Mouse (Mus musculus) thymus, postnatal 10 days (tissue): ENCODE measurements around the gene Ctdspl.

Experiments used
- DNase-seq, 2 experiments: peaks; one replicate each; pipeline ENCODE4 v3.0.0; 2021; ENCODE audit warnings: low spot score in 2 of 2

Gene Ctdspl

DNA sequence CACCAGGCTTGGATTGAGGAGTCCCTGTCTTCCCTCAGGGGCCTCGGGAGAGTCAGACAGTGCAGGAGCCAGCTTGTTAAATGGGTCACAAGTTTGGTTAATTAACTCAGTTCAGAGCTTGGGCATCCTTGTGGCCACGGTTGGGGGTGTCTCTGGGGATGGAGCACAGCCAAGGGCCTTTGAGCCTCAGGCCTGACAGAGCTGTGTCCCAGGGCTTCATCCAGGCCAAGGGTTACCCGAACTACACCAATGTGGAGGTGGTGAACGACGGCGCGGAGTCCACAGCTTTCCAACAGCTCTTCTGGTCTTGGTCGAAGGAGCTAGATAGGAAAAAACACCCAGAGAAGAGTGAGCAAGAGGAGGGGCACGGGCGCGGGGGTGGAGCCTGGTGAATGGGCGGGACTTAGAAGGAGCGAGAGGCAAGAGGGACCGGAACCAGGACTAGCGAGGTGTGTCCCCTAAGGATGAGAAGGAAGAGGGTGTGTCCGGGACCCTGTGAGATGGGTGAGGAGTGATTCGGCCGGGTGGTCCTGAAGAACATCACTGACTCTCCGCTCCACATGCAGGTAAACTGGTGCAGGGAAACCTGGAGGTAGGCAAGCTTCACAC is 136.9 kb downstream of the Ctdspl start:
- no peak for DNase-seq

DNA sequence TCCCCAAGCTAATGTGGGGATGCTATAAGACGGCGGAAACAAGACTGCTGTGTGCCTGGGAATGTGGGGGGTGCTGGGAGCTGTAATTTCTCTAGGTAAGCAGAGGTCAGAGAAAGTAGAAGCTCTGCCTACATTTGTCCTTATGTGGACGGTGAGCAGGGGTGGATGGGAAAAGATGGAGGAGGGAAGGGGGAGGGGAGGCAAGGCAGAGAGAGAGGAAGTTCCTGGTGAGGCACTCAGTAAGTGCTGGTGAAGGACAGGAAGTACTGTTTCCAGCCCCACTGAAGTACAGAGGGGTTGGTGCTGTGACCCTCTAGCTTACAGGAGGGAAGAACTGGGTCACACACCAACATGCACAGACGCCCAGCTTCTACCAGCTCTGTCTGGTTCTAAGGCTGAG is 138.0 kb downstream of the Ctdspl start:
- no peak for DNase-seq

DNA sequence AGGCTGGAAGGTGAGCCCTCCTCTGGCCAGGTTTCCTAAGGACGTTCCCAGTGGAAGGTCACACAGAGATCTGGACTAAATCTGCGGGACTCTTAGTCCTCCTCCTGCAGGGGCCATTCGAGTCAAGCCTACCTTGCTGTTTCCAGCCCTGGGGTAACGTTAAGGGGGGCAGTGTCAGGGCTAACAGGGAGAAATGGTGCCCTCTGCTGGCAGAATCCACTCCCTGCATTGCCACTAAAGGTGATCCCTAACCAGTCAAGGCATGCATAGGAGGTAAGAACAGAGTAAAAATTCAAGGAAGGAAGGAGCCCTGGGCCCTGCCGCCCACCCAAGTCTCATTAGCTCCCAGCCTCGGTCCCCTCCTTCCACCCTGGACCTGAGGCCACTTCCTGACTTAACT is 141.3 kb downstream of the Ctdspl start:
- DNase-seq: peak; percentile 60 to 82

DNA sequence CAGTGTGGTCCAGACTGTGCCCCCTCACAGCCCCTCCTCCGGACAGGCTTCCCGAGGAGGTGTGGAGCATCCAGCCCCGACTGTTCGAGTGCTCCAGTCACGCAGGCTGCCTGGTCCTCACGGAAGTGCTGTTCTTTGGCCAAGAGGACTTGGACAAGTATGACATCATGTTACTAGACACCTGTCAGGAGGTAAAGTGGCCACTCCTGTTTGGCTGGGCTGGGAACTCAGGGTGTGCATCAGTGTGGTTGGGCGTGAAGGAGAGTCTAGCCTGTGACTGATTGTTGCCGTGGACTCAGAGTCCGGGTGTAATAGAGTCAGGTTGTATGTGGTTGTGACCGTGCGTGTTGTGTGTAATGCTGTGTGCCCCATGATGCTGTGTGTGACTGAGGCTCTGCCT is 142.0 kb downstream of the Ctdspl start:
- DNase-seq: no peak

DNA sequence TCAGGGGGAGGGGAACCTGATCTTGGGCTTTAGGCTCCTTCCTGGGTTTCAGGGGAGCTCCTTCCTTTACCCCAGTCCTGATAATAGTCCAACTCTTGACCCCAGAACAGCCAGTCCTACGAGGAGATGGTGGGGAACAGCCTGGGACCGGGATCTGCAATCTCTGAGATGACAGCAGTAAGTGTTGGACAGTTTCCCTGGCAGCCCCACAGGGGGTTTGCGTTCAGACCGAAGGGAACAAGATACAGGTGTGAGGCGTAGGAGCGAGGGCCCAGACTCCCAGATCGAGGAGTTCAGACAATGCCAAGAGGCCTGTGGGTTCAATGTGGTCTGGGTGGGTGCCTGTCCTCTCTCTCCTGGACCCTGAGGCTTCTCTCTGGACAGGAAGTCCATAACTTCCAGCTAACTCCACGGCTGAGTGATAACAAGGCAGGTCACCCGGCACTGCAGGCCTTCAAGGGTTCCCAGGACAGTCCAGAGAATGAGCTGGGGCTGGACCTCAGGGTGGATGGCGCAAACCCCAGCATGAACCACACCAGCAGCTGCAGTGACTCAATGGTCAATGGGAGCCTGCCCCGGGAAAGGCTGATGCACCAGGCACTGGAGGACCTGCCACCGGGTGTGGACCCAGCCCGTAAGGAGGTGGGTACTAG is 144.0 kb downstream of the Ctdspl start:
- DNase-seq: no peak

DNA sequence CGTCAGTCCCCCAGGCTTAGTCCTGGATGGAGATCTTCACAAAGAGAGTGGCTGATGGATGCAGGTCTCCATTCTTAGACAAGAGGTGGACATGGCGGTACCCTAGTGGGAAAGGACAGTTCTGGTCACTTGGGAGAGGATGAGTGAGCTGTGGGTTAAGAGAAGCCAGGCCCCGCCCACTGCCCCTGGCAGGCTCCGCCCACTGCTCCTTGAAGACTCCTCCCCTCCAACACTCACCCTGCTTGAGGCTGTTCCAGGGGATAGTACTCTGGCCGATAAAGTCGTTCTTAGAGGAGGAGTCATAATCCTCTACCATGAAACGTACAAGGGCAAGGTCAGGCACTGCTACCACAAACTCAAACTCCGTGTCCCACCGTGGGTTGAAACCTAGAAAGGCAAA is 145.5 kb downstream of the Ctdspl start:
- DNase-seq: no peak

DNA sequence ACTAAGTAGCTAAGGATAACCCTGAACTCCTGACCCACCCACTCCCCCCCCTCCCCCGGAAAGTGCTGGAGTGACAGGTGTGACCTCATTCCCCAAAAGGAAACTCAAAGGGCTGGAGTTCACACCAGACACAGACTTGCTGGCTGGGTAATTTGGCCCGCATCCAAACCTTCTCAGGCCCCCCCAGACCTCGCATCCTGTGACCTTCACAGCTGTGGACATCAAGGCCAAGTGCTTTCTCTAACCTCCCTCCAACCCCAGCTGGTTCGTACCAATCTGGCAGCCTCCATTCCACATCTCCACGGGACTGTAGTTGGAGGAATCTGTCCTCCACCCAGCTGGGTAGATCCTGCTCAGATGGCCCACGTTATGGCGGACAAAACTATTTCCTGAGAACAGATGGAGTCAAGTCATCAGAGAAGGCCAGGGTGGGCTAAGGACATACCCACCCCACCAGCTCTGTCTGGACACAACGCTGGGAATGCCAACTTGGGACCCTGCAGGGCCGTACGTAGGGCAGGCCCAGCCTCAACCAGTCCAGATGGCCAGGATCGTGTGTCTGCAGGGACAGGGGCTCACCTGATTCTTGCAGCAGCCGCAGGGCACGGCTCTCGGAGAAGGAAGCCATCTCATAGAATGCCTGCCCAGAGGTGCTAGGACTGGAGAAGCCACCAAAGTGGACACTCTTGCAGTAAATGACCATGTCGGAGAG is 147.1 kb downstream of the Ctdspl start:
- no peak for DNase-seq

DNA sequence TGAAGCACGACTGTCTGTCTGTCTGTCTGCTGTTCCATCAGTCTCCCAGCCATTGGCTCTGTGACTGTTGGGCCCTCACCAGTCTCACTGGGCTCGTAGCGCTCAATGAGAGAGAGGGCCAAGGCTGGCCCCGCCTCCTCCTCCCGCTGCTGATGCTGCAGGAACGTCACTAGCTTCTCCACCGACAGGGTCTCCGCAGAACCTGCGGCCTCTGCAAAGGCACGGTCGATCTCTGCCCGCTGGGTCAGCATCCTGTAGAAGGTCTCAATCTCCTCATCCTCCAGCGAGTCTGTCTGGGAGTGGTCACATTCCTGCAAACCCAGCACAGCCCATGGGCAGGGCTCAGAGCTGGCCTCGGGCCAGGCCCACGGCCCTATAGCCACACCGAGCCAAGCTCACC is 149.4 kb downstream of the Ctdspl start:
- DNase-seq: no peak

DNA sequence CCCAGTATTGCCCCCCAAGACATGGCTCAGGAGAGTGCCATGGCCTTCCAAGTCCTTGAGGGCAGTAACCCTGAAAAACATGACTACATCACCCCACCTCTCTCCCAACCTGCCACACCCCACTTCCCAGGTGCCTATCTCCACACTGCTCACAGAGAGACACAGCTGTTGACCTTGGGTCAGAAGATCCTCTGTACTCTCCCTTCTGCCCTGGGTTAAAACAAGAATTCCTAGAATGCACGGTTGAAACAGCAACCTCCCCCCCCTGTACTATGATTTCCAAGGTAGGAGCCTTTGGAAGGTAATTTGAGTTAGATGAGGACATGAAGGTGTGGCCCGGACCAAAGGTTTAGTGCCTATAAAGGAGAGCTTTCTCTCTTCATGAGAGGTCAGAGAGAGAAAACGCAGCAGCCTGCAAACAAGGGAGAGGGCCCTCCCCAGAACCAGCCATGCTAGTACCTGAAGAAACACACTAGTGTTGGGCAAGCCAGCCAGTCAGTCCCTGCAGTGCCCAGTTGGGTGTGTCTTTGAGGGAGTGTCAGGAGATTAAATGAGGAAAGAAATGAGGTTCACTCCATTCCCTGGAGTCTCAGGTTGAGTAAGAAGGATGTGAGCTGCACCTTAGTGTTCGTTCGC is 153.9 kb downstream of the Ctdspl start:
- no peak for DNase-seq

DNA sequence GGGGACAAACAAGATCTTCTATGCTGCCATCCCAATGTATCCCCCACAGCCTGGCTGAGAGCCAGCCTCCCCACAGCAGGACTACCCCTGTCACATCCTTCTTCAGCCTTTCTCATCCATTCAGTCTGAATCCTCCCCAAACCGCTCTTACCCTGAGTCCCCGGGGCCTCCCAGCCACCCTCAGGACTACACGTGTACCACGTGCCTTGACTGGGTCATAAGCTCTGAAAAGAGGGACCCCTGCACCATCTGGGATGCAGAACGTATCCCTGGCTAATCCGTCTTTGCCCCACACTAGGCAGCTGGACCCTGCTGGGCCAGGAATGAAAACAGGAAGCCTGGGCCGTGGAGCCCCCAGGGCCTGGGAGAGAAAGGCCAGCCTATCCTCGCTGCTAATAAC is 155.8 kb downstream of the Ctdspl start:
- no peak for DNase-seq

DNA sequence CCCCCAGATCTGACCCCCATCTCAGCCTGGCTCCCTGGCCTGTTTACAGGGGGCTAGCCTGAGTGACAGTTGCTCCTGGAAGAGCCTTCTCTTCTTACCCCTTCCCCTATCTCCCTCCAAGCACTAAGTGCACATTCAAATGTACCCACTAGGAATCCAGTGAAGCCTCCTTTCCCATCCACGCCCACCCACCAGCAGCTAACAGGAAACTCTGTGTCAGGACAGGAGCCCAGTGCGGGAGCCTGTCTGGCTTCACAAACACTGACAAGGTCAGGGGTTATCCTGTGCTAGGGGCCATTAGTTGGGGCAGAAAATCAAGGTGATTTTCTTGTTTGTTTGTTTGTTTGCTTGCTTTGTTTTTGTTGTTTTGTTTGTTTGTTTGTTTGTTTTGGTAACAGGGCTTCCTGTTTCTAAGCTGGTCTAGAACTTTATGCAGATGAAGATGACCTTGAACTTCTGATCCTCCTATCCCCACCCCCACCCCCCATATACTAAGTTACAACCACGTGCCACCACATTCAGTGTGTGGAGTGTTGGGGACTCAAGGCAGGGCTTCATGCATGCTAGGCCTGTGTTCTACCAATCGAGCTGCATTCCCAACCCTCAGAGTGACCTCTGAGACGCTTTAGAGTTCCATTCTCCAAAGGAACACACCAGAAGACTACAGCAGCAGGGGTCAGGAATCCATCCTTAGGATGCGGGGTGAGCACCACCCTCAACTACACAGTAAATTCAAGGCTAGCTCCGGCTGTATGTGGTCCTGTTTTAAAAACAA is 156.6 kb downstream of the Ctdspl start:
- no peak for DNase-seq

DNA sequence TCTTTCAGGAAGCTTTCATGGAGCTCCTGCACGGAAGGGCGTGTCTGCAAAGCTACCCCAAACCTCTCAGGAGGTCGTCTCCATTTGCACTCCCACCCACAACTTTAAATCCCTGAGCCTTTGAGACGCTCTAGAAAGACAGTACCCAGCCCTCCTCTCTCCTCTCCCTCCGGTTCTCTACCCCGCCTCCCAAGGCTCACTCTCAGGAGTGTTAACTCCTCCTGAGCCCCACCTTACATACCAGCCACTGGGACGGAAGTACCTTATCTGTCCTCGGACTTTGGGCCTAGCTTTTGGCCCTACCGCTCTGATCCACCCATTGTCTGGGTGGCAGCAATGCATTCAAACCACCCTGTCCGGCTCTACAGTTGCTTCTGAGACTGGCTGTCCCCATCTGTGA is 157.7 kb downstream of the Ctdspl start:
- DNase-seq: no peak

DNA sequence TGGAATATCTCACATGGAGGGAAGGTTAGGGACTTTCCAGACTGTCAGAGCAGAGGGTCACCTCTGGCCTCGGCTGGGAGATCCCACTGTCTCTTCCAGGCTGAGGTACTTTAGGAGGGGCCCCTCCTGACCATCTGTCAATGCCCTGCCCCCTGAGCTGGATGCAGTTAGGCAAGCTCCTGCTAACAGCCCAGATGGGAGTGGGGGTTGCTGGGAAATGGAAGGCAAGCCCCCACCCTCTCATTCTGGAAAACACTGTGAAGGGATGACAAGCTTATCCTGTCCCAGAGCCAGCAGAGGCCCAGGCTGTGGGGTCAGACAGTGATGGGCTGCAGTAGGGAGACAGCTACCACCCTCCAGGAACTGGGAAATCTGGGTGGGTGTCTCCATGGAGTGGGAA is 160.2 kb downstream of the Ctdspl start:
- DNase-seq: no peak

DNA sequence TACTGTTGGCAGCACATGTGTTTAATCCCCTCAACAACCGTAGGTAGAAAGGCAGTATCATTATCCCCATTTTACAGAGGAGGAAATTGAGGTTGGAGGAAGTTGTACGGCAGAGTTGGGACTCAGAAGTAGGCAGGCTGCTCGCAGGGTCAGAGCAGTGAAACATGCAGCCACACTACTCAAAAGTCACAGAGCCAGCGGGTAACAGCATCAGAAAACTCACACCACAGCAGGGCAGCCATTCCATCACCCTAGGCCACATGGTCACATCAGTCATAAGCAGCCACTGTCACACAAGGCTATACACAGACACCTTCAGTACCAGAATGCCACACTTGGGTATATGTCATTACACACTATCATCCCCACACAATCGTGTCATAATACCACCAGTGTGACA is 161.1 kb downstream of the Ctdspl start:
- DNase-seq: no peak

DNA sequence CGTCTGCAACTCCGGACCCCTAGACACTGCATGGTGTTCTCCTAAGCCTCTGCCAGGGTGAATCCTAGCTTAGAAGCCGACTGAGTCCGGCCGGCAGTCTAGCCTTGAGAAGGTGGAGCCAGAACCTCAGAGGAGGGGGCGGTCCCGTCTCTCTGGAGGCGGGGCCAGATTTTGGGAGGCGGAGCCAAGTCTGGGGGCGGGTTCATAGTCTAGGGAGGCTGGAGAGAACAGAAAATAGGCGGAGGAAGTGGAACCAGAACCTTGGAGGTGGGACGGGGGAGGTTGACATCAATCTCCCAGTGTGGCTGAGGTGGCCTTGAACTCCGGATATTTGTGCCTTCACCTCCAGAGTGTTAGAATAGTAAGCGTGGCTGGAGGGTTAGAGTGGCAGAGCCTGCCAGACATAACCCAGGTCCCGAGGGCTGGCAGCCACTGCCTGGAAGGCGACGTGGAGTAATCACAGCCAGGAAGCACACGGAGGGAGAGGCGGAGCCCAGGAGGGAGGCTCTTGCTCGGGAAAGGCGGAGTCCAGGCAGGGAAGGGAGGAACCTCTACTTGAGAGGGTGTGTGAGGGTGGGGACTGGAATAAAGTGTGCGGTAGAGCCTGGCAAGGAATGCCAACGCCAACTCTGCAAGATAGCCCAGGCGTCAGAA is 162.0 kb downstream of the Ctdspl start:
- DNase-seq: peak; percentile 41 to 52

DNA sequence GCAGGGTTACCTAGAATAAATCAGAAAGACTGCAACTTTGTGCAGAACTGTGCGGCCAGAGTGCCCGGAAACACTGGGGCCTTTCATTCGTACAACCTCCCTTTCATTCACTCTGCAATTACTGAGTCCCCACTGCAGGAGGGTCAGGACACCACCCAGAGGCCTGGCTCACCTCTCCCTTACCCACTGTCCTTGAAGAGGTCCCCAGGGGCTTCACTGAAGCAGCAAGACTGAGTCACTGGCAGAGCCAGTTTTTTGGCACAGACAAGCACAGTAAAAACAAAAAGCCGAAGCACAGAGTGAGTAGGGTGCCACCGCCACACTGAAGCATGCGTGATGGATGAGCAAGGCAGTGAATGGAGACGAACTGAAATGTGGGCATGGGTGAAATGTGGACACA is 163.2 kb downstream of the Ctdspl start:
- DNase-seq: no peak

DNA sequence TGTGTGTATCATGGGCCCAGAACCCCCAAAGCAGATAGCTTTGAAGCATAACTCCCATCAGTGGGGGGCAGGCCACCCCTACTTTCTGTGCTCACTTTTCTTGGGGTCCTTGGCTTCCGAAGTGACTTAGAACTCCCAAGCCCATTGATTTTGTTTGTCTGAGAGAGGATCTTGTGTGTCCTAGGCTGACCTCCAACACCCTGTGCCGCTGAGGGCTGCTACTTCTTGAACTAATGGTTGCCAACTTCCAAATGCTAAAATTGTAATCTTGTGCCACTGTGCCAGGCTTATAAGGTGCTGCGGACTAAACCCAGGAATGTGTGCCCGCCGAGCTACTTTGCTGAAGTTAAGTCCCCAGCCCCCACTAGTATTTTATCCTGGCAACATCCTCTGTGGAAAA is 164.2 kb downstream of the Ctdspl start:
- no peak for DNase-seq

DNA sequence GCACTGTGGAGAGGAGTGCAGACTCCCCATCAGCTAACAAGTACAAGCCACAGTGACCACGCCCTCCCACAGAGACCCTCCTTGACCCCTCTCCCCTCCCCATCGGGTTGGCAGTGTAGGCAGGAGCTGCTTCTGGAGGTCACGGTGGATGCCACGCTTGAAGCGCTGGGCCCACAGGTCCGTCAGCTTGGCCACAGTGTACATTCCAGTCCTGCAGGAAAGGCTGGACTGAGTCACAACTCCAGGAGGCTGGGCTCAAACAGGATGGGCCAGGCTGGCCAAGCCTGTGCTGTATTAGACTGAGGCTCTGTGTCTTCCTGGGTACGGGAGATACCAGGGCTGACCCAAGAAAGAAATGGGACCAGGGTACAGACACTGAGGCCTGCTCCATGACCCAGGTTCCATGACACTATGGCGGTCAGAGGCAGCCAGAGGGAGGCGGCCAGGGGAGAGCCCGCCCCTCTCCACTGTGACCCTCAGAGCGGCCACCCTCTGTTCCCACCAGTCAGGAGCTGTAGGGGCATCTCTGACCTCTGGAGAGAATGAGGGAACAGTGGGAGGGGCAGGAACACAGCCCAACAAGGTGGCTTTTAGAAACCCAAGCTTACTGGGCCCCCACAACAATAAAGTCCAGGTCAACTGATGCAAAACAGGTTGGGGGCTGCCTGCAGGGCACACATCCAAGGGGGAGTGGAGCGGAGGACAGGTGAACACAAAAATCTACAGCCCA is 165.5 kb downstream of the Ctdspl start:
- no peak for DNase-seq

DNA sequence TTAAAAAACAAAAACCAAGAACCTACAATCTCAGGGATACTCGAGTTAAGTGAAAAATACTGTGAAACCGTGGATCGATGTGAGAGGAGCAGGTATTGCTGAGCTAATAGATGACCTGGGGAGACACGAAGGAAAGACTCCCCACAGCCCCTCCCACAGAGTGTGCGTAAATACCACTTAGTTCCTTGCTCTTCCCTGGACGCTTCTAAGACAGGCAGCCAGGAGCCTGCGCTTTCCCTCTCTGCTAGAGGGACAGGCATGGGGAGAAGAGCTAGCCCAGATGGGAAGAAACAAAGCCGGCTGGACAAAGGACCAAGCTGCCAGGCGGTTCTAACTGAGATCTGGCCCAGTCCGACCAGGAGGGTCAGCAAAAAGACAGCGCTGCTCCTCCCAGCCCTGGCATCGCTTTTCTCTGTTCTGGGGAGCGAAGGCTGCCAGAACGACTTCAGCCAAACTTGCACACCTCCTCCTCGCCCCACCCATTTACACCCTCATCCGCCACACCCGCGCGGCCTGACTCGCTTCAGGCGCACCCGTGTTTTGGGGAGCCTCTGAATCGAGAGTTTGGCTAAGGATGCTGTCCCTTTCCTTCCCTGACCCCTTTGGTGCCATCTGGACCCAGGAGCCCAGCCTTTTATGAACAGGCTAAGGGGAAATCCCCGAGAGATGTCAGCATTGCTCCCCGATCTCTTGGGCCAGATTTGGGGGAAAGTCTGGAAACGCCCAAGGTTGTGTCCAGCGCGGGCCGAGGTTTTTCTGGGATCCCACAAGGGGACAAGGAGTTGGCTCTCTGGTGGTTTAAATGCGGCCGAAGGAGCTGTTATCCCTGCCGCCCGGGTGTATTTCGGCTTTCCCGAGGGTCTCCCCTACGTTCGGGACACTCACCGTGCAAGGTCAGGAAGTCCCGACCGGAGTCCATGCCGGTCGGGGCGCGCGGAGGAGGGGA is 166.5 kb downstream of the Ctdspl start:
- no peak for DNase-seq
